Mouse (Mus musculus): Measurements from ENCODE around the gene Opn3. TPM values are rescaled to one million over a fixed set of nuclear protein-coding genes. Genes with fewer than 3 reads are reported as not detected.

Gene Opn3
- polyA plus RNA-seq, 1 experiment from 2014 or later = 10.6 TPM

DNA sequence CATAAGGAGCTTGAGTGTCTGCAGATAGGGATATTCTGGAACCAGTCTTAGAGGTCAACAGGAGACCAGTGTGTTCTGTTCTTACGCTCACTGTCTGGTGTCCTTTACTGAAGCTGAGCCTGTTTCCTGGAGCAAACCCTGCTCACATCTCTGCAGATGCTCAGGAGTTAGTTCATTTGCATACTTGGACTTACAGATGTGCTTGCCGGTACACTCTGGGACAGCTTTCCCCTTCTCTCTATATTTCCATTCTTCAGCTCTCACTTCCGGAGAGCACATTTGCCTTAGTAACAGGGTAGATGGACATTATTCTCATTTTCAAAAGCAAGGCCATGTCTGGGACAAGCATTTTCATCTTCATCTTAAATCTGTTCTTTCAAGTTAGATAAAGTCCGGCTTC is 44.0 kb downstream of the Opn3 start:
- ATAC-seq (replicated peaks; ENCODE audit: insufficient number of reproducible peaks, insufficient read depth, low FRiP score, low read depth) = no peak

DNA sequence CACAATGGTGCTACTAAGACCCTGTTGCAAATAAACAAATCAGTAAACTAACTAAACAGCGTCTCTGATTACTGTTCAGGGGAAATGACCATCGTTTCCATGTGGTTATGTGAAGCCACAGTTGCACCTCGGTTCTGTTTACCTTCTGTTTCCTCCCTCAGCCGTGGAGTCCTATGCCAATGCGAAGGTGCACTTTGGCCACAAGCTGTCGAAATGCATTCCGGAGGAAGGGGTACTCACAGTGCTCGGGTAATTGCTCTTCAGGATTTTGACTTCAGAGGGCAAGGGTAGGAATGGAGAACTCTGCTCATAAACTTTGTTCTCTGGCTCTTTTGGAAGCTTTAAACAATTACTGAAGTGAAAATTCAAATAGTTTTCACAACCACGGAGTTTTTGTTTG is 45.6 kb downstream of the Opn3 start:
- Histone ChIP-seq H3K9me3 (replicated peaks) (no peaks in the 10 kb centered on the region), H3K36me3 (no peaks in the 10 kb centered on the region), H3K4me1 (replicated peaks) (no peaks in the 10 kb centered on the region), H3K27me3 (no peaks in the 10 kb centered on the region), H3K4me2 (no peak overlapping the region), H3K9ac (no peak overlapping the region), H3K27ac (no peak overlapping the region), H3K4me3 (no peak overlapping the region)
- no peak for ATAC-seq (replicated peaks; ENCODE audit: insufficient number of reproducible peaks, insufficient read depth, low FRiP score, low read depth)
- 62% methylated on average over 9 of the region's 9 CpGs for WGBS

More for the DNA sequence above, 44.0 kb downstream of the Opn3 start:
- 89% methylated on average over 4 of the region's 4 CpGs for WGBS
- Histone ChIP-seq H3K4me1 (replicated peaks) (no peaks in the 10 kb centered on the region), H3K9me3 (replicated peaks) (no peaks in the 10 kb centered on the region), H3K36me3 (no peaks in the 10 kb centered on the region), H3K9ac (no peak overlapping the region), H3K27me3 (no peaks in the 10 kb centered on the region), H3K4me3 (no peak overlapping the region), H3K4me2 (no peak overlapping the region), H3K27ac (no peak overlapping the region)

- Histone ChIP-seq H3K27ac (no peak overlapping the region), H3K27me3 (no peaks in the 10 kb centered on the region), H3K4me1 (replicated peaks) (no peaks in the 10 kb centered on the region), H3K9ac (no peak overlapping the region), H3K4me2 (no peak overlapping the region), H3K9me3 (replicated peaks) (no peaks in the 10 kb centered on the region), H3K4me3 (no peak overlapping the region), H3K36me3 (no peaks in the 10 kb centered on the region)
- 56% methylated on average over 5 of the region's 5 CpGs for WGBS
- ATAC-seq (replicated peaks; ENCODE audit: insufficient number of reproducible peaks, insufficient read depth, low FRiP score, low read depth) = no peak
Observed at GRCm38 (mm10) chr1:175643496-175644265, 48.9 kb downstream of the Opn3 start.

DNA sequence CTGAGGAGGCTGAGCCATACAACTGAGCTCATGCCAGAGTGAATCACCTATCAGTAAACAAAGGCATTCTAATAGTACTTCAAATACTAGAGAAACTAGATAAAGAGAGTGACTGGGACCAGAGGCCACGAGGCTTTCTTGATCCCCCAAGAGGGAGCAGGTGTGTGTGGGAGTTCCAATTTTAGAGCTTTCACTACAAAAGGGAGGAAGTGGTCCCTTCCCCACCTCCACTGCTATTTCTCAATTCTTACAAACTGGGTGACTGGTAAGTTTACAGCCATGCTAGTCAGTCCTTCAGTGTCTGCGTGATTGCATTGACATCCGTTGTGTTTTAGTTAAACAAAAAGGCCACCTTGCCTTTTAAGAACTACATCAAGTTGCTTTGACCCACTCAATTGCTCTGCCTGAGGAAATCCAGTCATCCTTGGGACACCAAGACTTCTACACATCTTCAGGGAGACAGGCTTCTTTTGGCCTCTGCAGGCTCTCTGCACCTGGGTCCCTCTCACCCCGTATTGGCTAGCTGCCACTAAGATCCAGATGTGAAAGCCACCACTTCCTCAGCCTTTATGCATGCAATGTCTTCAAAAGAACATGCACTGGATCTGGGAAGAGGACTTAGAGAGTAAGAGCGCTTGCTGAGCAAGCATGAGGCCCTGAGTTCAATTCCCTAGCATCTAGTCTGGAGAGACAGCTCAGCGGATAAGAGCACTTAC is 52.0 kb downstream of the Opn3 start:
- H3K9me3 ChIP-seq (replicated peaks) = no peaks in the 10 kb centered on the region
- no peak overlapping the region for H3K9ac ChIP-seq
- H3K4me1 ChIP-seq (replicated peaks) = no peaks in the 10 kb centered on the region
- no peak for ATAC-seq (replicated peaks; ENCODE audit: insufficient number of reproducible peaks, insufficient read depth, low FRiP score, low read depth)
- no peaks in the 10 kb centered on the region for H3K27me3 ChIP-seq
- no peak overlapping the region for H3K4me2 ChIP-seq
- 68% methylated on average over 6 of the region's 6 CpGs for whole genome bisulfite sequencing
- H3K36me3 ChIP-seq = no peaks in the 10 kb centered on the region
- H3K4me3 ChIP-seq = no peak overlapping the region
- no peak overlapping the region for H3K27ac ChIP-seq

- Histone ChIP-seq H3K9ac (no peak overlapping the region), H3K9me3 (replicated peaks) (no peaks in the 10 kb centered on the region), H3K27ac (no peak overlapping the region)
Observed at GRCm38 (mm10) chr1:175639072-175639471, 53.5 kb downstream of the Opn3 start.

GRCm38 (mm10) chr1:175637677-175638076 is 54.9 kb downstream of the Opn3 start:
- H3K4me3 ChIP-seq = no peak overlapping the region
- no peaks in the 10 kb centered on the region for H3K36me3 ChIP-seq
- H3K27ac ChIP-seq = no peak overlapping the region
- ATAC-seq (replicated peaks; ENCODE audit: insufficient number of reproducible peaks, insufficient read depth, low FRiP score, low read depth) = no peak
- H3K4me2 ChIP-seq = no peak overlapping the region
- no peaks in the 10 kb centered on the region for H3K9me3 ChIP-seq (replicated peaks)
- H3K27me3 ChIP-seq = no peaks in the 10 kb centered on the region
- no peak overlapping the region for H3K9ac ChIP-seq
- H3K4me1 ChIP-seq (replicated peaks) = no peaks in the 10 kb centered on the region
- WGBS = 60% methylated on average over 7 of the region's 7 CpGs

More at GRCm38 (mm10) chr1:175639072-175639471, 53.5 kb downstream of the Opn3 start:
- no peaks in the 10 kb centered on the region for H3K27me3 ChIP-seq
- H3K4me1 ChIP-seq (replicated peaks) = no peaks in the 10 kb centered on the region
- ATAC-seq (replicated peaks; ENCODE audit: insufficient number of reproducible peaks, insufficient read depth, low FRiP score, low read depth) = no peak
- no peak overlapping the region for H3K4me3 ChIP-seq
- H3K36me3 ChIP-seq = no peaks in the 10 kb centered on the region
- no peak overlapping the region for H3K4me2 ChIP-seq
- 79% methylated on average over 7 of the region's 7 CpGs for WGBS

DNA sequence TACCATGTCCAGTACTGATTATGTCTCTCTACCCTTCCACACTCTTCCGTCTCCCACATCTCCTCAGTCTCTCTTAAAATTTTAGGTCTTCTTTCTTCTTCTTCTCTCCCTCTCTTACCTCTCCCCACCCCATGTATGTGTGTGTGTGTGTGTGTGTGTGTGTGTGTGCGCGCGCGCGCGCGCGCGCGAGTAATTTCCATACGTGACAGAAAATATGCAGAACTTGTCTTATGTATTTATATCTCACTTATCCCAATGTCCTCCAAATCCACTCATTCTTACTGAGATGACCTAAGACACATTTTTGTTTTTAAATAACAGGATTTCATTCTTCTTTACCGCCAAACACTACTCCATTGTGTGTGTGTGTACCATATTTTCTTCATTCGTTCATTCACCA is 60.1 kb downstream of the Opn3 start:
- no peak overlapping the region for H3K27ac ChIP-seq
- ATAC-seq (replicated peaks; ENCODE audit: insufficient number of reproducible peaks, insufficient read depth, low FRiP score, low read depth) = no peak

DNA sequence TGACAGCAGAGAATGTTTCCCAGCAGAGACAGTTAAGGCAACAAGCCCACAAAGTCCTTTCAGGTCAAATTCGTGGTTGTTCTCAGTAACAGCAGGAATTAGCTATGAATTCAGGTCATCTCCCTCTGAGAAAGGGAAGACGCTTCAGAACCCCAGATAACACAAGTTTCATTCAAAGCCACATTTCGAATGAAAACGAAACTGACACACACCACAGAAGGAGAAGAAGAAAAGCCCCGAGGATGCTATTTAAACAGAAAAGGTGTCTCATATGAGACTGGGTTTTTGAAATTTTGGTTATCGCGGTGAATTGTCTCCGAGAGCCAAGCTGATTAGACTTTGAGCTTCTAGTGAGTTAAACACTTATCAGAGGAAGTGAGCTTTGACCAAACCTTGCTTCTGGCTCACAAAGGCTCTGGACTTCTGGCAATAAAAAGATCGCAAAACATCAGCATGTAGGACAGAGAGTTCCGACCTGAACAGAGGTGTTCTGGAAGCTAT is 60.8 kb downstream of the Opn3 start:
- Histone ChIP-seq H3K9ac (no peak overlapping the region), H3K4me3 (no peak overlapping the region), H3K27ac (no peak overlapping the region), H3K4me1 (replicated peaks) (no peaks in the 10 kb centered on the region), H3K36me3 (no peaks in the 10 kb centered on the region), H3K4me2 (no peak overlapping the region), H3K27me3 (no peaks in the 10 kb centered on the region), H3K9me3 (replicated peaks) (no peaks in the 10 kb centered on the region)
- ATAC-seq (replicated peaks; ENCODE audit: insufficient number of reproducible peaks, insufficient read depth, low FRiP score, low read depth) = no peak
- WGBS = 65% methylated on average over 10 of the region's 10 CpGs

More for the DNA sequence above, 60.1 kb downstream of the Opn3 start:
- Histone ChIP-seq H3K36me3 (no peaks in the 10 kb centered on the region), H3K27me3 (no peaks in the 10 kb centered on the region), H3K9me3 (replicated peaks) (no peaks in the 10 kb centered on the region), H3K9ac (no peak overlapping the region), H3K4me3 (no peak overlapping the region), H3K4me2 (no peak overlapping the region), H3K4me1 (replicated peaks) (no peaks in the 10 kb centered on the region)
- WGBS = 96% methylated on average over 14 of the region's 14 CpGs

DNA sequence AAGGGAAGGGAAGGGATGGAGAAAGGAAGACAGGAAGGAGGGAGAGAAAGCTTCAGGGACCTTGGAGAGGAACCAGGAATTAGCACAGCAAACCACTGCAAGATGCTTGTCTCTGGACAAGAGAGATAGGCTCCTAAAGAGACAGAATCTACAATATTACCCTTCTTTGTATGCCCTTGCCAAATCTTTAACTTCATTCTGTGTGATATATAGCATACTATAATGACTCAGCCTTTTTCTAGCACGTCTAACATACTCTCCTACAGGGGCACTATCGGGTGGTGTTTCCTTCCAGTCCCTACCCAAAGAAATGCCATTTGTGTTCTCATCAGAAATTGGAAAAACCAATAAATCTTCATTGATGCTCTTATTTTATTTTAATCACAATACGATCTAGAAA is 61.5 kb downstream of the Opn3 start:
- Histone ChIP-seq H3K4me3 (no peak overlapping the region), H3K9ac (no peak overlapping the region), H3K27me3 (no peaks in the 10 kb centered on the region), H3K27ac (no peak overlapping the region), H3K4me1 (replicated peaks) (no peaks in the 10 kb centered on the region), H3K36me3 (no peaks in the 10 kb centered on the region), H3K4me2 (no peak overlapping the region), H3K9me3 (replicated peaks) (no peaks in the 10 kb centered on the region)
- ATAC-seq (replicated peaks; ENCODE audit: insufficient number of reproducible peaks, insufficient read depth, low FRiP score, low read depth) = no peak
- 70% methylated on average over 3 of the region's 3 CpGs for WGBS

DNA sequence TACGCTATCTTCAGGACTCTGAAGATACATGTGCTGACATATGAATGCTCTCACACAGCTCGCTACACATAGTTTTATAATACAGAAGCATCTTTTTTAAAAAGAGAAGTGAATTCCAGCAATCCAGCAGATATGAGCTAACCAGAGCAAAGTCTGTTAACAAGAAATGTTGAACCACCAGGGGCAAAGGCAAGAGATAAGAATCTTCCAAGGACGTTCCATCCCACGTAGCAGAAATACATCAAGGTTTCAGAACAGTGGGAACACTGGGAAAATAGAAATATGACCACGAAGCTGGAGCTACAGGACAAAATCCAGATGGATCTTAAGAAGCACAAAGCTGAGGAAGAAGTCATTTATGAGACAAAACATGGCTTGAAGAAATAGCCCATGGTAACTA is 62.2 kb downstream of the Opn3 start:
- 74% methylated on average over 5 of the region's 5 CpGs for WGBS
- ATAC-seq (replicated peaks; ENCODE audit: insufficient number of reproducible peaks, insufficient read depth, low FRiP score, low read depth) = no peak
- H3K4me1 ChIP-seq (replicated peaks) = no peaks in the 10 kb centered on the region

DNA sequence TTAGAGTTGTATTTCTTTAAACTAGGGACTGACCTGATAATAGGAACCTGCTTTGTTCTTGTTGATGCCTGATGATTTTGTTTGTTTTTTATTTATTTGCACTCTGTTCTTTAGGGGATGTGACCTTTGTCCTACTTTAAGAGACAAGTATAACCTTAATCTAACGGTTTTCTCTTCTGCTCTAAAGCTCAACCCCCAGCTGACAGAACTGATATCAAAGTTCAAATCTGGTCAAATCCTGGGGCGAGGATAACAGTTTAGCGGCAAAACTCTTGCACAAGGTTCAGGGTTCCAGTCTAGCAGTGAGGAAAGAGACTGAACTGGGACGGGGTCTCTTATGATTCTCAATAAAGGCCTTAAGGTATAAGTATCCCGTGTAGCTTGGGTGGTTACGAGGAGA is 63.3 kb downstream of the Opn3 start:
- H3K27ac ChIP-seq = no peak overlapping the region
- no peaks in the 10 kb centered on the region for H3K36me3 ChIP-seq
- H3K4me1 ChIP-seq (replicated peaks) = peaks cover 5% of the 10 kb centered on the region
- H3K9ac ChIP-seq = no peak overlapping the region
- H3K27me3 ChIP-seq = no peaks in the 10 kb centered on the region
- 80% methylated on average over 6 of the region's 6 CpGs for WGBS
- ATAC-seq (replicated peaks; ENCODE audit: insufficient number of reproducible peaks, insufficient read depth, low FRiP score, low read depth) = no peak
- H3K4me2 ChIP-seq = no peak overlapping the region
- H3K9me3 ChIP-seq (replicated peaks) = no peaks in the 10 kb centered on the region
- H3K4me3 ChIP-seq = no peak overlapping the region

More for the DNA sequence above, 62.2 kb downstream of the Opn3 start:
- Histone ChIP-seq H3K27ac (no peak overlapping the region), H3K4me2 (no peak overlapping the region), H3K9me3 (replicated peaks) (no peaks in the 10 kb centered on the region), H3K36me3 (no peaks in the 10 kb centered on the region), H3K27me3 (no peaks in the 10 kb centered on the region), H3K9ac (no peak overlapping the region), H3K4me3 (no peak overlapping the region)

Measured in heart, embryonic 15.5 days (tissue).